Mouse (Mus musculus): ENCODE data around the gene Ranbp17.

DNA sequence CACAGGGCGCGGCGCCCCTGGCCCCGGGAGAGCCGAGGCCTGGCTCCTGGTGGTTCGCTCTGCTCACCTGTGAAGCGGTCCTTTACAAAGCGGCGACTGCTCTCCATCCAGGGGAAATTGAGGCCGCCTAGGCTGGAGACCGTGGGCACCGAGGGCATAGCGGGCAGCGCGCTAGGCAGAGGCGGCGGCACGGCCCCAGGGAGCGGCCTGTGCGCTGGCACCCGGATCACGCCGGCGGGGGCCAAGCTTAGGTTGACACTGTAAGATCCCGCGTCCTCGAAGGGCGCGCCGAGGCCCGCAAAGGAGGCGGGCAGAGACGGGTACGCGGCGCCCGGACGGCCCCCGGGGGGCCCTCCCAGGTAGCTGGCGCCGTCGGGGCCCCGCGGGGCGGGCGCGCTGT lies 310.6 kb downstream of the Ranbp17 start:
- TF ChIP-seq CTCF (IDR thresholded peaks at IDR 0.05; ENCODE audit: insufficient read depth, low read depth, low read length) = no peak
- no peak for TF ChIP-seq POLR2A (IDR thresholded peaks at IDR 0.05; ENCODE audit: insufficient read depth, low read depth, low read length)
